Mouse (Mus musculus): ENCODE measurements at regions not wholly inside any gene's neighbourhood (a gene's known extent, or its start where the extent isn't known, plus 50 kb on each side); places are given as distances from the start of the nearest gene placed in this dataset.

DNA sequence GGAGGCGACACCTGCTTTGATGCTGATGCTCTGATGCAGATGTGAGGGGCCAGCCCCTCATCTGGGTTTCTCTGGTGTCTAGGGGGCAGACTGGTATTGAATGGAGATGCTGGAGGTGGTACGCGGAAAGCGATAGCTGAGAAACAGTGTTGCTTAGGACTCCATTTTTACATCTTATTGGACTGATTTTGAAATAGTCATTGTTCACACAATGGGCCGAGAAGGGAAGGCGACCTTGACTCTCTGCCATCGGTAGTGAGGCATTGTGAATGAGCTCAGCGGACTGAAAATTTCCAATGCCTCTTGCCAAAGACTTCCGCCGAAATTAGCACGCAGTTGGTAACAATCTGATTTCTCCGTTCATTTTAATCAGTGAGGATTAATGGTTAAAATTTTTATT lies 177.0 kb downstream of the Mtx2 start:
- no peak for TF ChIP-seq CTCF (IDR thresholded peaks at IDR 0.05; ENCODE audit: low read depth)
- TF ChIP-seq EP300 (optimal IDR thresholded peaks at IDR 0.05), result no peak

Data from stomach, postnatal 0 days (tissue).